Mouse (Mus musculus): ENCODE results near the gene Spin1. TPM values are rescaled to one million over a fixed set of nuclear protein-coding genes. Genes with fewer than 3 reads are reported as not detected.
"Not testable (repeated sequence)": the region's sequence is repeated elsewhere in the genome, so short reads cannot be mapped to it uniquely, and the experiment has no call there.

The Spin1 gene
- polyA plus RNA-seq, 1 experiment from 2014 or later, result 161 TPM

GRCm38 (mm10) chr13:51101777-51102132 is 1.1 kb downstream of the Spin1 start:
- peak overlapping the region; percentile 80 for H3K4me3 ChIP-seq (ENCODE audit: low read depth, low read length)
- no peaks in the 10 kb centered on the region for H3K36me3 ChIP-seq (ENCODE audit: control insufficient read depth, insufficient read depth, low read length)
- H3K4me1 ChIP-seq (ENCODE audit: control insufficient read depth, insufficient read depth, low read length), result no peaks in the 10 kb centered on the region
- 31% methylated on average over 11 of the region's 11 CpGs for WGBS
- peak overlapping the region; percentile 93; the same call in 1 of the 2 replicates for H3K27ac ChIP-seq (ENCODE audit: low read depth, low read length)
- DNase-seq (ENCODE audit: low spot score) (peak; percentile 46), ATAC-seq (no peak)
- peak overlapping the region; percentile 57 for H3K4me2 ChIP-seq (ENCODE audit: low read length)
- H3K9ac ChIP-seq (ENCODE audit: low read length), result peak overlapping the region; percentile 96
- no peaks in the 10 kb centered on the region for H3K27me3 ChIP-seq (replicated peaks; ENCODE audit: control insufficient read depth, insufficient read depth, low read length)
- H3K9me3 ChIP-seq (replicated peaks; ENCODE audit: control insufficient read depth, low read length), result peaks cover 6% of the 10 kb centered on the region; the same call in 1 of the 2 replicates

DNA sequence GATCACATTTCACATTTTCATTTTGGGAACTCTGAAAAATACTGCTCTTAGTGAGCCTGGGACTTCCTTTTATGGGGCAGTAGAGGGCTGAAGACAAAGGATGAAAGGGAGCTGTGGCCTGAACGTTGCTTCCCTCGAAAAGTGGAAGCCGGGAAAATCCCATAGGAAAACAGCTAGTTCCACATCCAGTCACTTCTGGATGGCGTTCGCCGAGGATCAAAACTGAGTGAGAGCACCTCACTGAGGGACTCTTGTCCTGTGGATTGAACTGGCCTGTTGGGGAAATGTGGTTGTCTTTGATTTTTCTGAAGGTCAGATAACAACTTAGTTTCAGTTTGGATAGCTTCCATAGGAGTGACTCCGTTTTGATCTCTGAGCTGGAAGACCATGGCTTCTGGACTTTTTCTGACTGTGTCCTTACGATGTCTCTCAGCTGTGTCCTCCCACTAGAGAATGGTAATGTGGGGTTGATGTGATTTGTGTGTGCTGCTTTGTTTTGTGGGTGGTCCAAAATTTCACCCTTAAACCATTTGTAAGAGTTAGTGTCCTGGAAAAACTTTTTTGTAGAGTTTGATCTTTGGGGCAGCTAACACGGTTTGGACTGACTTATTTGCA is 2.5 kb downstream of the Spin1 start:
- WGBS, result 91% methylated on average over 9 of the region's 9 CpGs
- Histone ChIP-seq H3K4me3 (ENCODE audit: low read depth, low read length) (no peak overlapping the region), H3K9ac (ENCODE audit: low read length) (no peak overlapping the region), H3K4me1 (ENCODE audit: control insufficient read depth, insufficient read depth, low read length) (no peaks in the 10 kb centered on the region), H3K27ac (ENCODE audit: low read depth, low read length) (no peak overlapping the region), H3K4me2 (ENCODE audit: low read length) (peak overlapping the region; percentile 57; the same call in 1 of the 2 replicates), H3K27me3 (replicated peaks; ENCODE audit: control insufficient read depth, insufficient read depth, low read length) (no peaks in the 10 kb centered on the region), H3K9me3 (replicated peaks; ENCODE audit: control insufficient read depth, low read length) (peaks cover 12% of the 10 kb centered on the region; the same call in 1 of the 2 replicates), H3K36me3 (ENCODE audit: control insufficient read depth, insufficient read depth, low read length) (peaks cover 3% of the 10 kb centered on the region; the same call in 1 of the 2 replicates)
- DNase-seq (ENCODE audit: low spot score) (no peak), ATAC-seq (no peak)

DNA sequence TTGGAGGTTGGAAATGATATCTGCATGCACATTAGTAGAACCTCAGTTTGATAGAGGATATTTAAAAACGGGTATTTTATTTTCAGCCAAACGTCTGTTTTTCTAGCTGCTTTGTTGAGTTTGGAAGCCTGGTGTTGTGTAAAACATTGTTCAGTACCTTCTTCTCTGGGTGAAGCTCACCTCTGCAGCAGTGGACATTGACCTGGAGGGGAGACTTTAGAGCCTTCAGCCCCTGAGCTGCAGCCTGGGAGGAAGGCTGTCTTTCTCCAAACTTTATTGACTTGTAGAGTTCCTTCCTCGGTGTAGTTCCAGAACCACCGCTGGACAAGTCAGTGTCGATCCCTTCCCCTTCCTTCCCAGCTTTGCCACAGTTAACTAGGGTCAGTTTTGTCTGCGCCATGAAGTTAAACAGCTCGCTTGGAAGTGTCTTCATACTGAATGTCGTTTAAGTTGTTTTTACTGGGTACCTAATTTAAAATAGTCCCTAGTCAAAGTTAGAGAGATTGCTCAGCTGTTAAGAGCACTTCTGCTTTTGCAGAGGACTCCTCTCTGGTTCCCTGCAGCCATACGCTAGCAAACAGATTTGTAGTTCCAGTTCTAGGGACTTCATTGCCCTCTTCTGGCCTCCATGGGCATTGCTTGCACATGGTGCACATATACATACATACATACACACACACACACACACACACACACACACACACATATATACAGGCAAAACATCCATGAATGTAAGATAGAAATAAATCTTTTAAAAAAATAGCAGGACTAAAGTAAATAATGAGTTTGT is 3.4 kb downstream of the Spin1 start:
- H3K4me2 ChIP-seq (ENCODE audit: low read length), result no peak overlapping the region
- H3K4me3 ChIP-seq (ENCODE audit: low read depth, low read length), result no peak overlapping the region
- H3K9ac ChIP-seq (ENCODE audit: low read length), result no peak overlapping the region
- peaks cover 12% of the 10 kb centered on the region; the same call in 1 of the 2 replicates for H3K9me3 ChIP-seq (replicated peaks; ENCODE audit: control insufficient read depth, low read length)
- DNase-seq (ENCODE audit: low spot score) (no peak), ATAC-seq (no peak)
- no peaks in the 10 kb centered on the region for H3K27me3 ChIP-seq (replicated peaks; ENCODE audit: control insufficient read depth, insufficient read depth, low read length)
- no peak overlapping the region for H3K27ac ChIP-seq (ENCODE audit: low read depth, low read length)
- no peaks in the 10 kb centered on the region for H3K4me1 ChIP-seq (ENCODE audit: control insufficient read depth, insufficient read depth, low read length)
- 99% methylated on average over 9 of the region's 9 CpGs for WGBS
- peaks cover 3% of the 10 kb centered on the region; the same call in 1 of the 2 replicates for H3K36me3 ChIP-seq (ENCODE audit: control insufficient read depth, insufficient read depth, low read length)

DNA sequence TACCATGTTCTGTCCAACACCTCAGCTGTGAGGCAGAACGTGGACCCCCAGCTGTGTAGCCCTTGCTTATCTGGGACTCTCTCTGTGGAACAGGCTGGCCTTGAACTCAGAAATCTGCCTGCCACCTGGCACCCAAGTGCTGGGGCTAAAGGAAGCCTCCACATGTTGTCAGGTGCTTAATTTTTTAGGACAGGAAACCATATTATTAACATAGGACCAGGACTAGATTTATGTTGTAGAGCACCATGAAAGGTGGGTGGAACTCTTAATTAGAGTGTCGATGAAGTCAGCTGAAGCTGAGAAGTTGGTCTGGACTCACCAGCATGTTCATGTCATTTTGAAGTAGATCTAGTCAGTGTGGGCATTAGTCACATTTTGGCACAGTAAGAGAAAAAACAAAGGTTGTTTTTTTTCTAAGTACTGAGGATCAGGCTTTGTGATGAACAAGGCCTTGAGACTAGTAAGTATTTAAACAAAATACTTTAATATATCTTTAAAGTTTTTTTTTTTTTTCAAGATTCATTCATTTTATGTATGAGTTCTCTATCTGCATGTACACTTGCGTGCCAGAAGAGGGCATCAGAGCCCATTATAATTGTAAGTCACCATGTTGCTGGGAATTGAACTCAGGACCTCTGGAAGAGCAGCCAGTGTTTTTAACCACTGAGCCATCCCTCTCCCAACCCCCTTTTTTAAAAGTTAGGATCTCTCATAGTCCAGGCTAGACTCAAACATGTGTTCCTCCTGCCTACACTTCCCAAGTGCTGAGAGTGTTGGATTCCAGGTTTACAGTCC is 5.4 kb downstream of the Spin1 start:
- Histone ChIP-seq H3K36me3 (ENCODE audit: control insufficient read depth, insufficient read depth, low read length) (peaks cover 3% of the 10 kb centered on the region; the same call in 1 of the 2 replicates), H3K9me3 (replicated peaks; ENCODE audit: control insufficient read depth, low read length) (peaks cover 20% of the 10 kb centered on the region; the same call in 1 of the 2 replicates), H3K4me2 (ENCODE audit: low read length) (no peak overlapping the region), H3K27ac (ENCODE audit: low read depth, low read length) (no peak overlapping the region), H3K4me1 (ENCODE audit: control insufficient read depth, insufficient read depth, low read length) (no peaks in the 10 kb centered on the region), H3K27me3 (replicated peaks; ENCODE audit: control insufficient read depth, insufficient read depth, low read length) (no peaks in the 10 kb centered on the region), H3K9ac (ENCODE audit: low read length) (no peak overlapping the region), H3K4me3 (ENCODE audit: low read depth, low read length) (no peak overlapping the region)
- WGBS, result 95% methylated on average over 3 of the region's 3 CpGs
- ATAC-seq (no peak), DNase-seq (ENCODE audit: low spot score) (no peak)

- Histone ChIP-seq H3K4me3 (ENCODE audit: low read depth, low read length) (no peak overlapping the region), H3K4me1 (ENCODE audit: control insufficient read depth, insufficient read depth, low read length) (no peaks in the 10 kb centered on the region), H3K9me3 (replicated peaks; ENCODE audit: control insufficient read depth, low read length) (peaks cover 22% of the 10 kb centered on the region; the same call in 1 of the 2 replicates), H3K9ac (ENCODE audit: low read length) (no peak overlapping the region), H3K27ac (ENCODE audit: low read depth, low read length) (no peak overlapping the region), H3K36me3 (ENCODE audit: control insufficient read depth, insufficient read depth, low read length) (peaks cover 3% of the 10 kb centered on the region; the same call in 1 of the 2 replicates), H3K4me2 (ENCODE audit: low read length) (no peak overlapping the region), H3K27me3 (replicated peaks; ENCODE audit: control insufficient read depth, insufficient read depth, low read length) (no peaks in the 10 kb centered on the region)
- WGBS, result 95% methylated on average over 4 of the region's 4 CpGs
- ATAC-seq, result no peak
- DNase-seq (ENCODE audit: low spot score), result no peak
Observed at GRCm38 (mm10) chr13:51106816-51107215, 6.1 kb downstream of the Spin1 start.

DNA sequence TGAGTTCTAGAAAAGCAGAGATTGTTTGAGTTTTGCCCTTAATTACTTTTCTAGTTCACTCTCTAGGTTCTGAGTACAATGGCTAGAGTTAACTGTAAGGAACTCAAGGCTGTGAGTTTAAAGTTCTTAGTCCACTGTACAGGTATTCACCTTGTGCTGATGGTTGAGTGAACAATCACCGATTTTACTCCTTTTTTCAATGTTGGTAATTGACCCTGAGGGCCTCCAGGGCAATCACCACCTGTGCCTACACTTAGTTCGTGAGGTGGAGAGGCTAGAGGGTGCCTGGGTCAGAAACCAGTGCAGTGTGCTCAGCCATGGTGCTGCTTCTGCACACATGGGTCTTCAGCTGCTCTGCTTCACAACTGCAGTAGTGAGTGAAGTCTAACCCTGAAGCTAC is 8.8 kb downstream of the Spin1 start:
- WGBS, result 98% methylated on average over 2 of the region's 2 CpGs
- Histone ChIP-seq H3K9ac (ENCODE audit: low read length) (no peak overlapping the region), H3K27me3 (replicated peaks; ENCODE audit: control insufficient read depth, insufficient read depth, low read length) (no peaks in the 10 kb centered on the region), H3K27ac (ENCODE audit: low read depth, low read length) (no peak overlapping the region), H3K36me3 (ENCODE audit: control insufficient read depth, insufficient read depth, low read length) (peaks cover 3% of the 10 kb centered on the region; the same call in 1 of the 2 replicates), H3K9me3 (replicated peaks; ENCODE audit: control insufficient read depth, low read length) (peaks cover 27% of the 10 kb centered on the region; the same call in 1 of the 2 replicates), H3K4me1 (ENCODE audit: control insufficient read depth, insufficient read depth, low read length) (no peaks in the 10 kb centered on the region), H3K4me3 (ENCODE audit: low read depth, low read length) (no peak overlapping the region), H3K4me2 (ENCODE audit: low read length) (no peak overlapping the region)
- no peak for ATAC-seq
- DNase-seq (ENCODE audit: low spot score), result no peak

- H3K4me3 ChIP-seq (ENCODE audit: low read depth, low read length); DNase-seq (ENCODE audit: low spot score); H3K4me2 ChIP-seq (ENCODE audit: low read length); H3K4me1 ChIP-seq (ENCODE audit: control insufficient read depth, insufficient read depth, low read length); H3K9ac ChIP-seq (ENCODE audit: low read length); H3K36me3 ChIP-seq (ENCODE audit: control insufficient read depth, insufficient read depth, low read length); H3K27me3 ChIP-seq (replicated peaks; ENCODE audit: control insufficient read depth, insufficient read depth, low read length); ATAC-seq; H3K27ac ChIP-seq (ENCODE audit: low read depth, low read length): not testable (repeated sequence)
- H3K9me3 ChIP-seq (replicated peaks; ENCODE audit: control insufficient read depth, low read length), result peaks cover 15% of the 10 kb centered on the region; the same call in 1 of the 2 replicates
- 90% methylated on average over 4 of the region's 4 CpGs for WGBS
Observed at GRCm38 (mm10) chr13:51114398-51114797, 13.7 kb downstream of the Spin1 start.

GRCm38 (mm10) chr13:51115762-51116161 is 15.1 kb downstream of the Spin1 start:
- Histone ChIP-seq H3K4me3 (ENCODE audit: low read depth, low read length) (no peak overlapping the region), H3K9ac (ENCODE audit: low read length) (no peak overlapping the region), H3K4me2 (ENCODE audit: low read length) (no peak overlapping the region), H3K27ac (ENCODE audit: low read depth, low read length) (no peak overlapping the region), H3K36me3 (ENCODE audit: control insufficient read depth, insufficient read depth, low read length) (no peaks in the 10 kb centered on the region), H3K27me3 (replicated peaks; ENCODE audit: control insufficient read depth, insufficient read depth, low read length) (no peaks in the 10 kb centered on the region), H3K9me3 (replicated peaks; ENCODE audit: control insufficient read depth, low read length) (peaks cover 8% of the 10 kb centered on the region; the same call in 1 of the 2 replicates), H3K4me1 (ENCODE audit: control insufficient read depth, insufficient read depth, low read length) (peaks cover 9% of the 10 kb centered on the region; the same call in 1 of the 2 replicates)
- ATAC-seq, result no peak
- no peak for DNase-seq (ENCODE audit: low spot score)
- WGBS, result 89% methylated on average over 3 of the region's 3 CpGs

Data from forebrain, embryonic 14.5 days (tissue).